Comparison of ENCODE assay signal across 18 mouse cellular contexts in genomic region chr11:65129110-65129509, GRCm38 (mm10). TPM values are rescaled to one million over a fixed set of nuclear protein-coding genes. Genes with fewer than 3 reads are reported as not detected.
A peak's percentile ranks its signal among the peaks of the same experiment; 100 is the strongest.
DNase-seq lines count a peak whose midpoint lies in the region; ATAC-seq and TF ChIP-seq lines count a peak whose summit lies in the region.
"Had no signal": no experiment of that assay in that cellular context is flagged by ENCODE, and none has a peak within 500 bp of the region (broad histone marks: within the 10 kb centered on the region; RNA-seq: fewer than 3 reads in every experiment).

No protein-coding gene starts in this region.

- H3K4me1 ChIP-seq in intestine, postnatal 0 days (replicated peaks; ENCODE audit: control insufficient read depth, insufficient read depth, low read length): no peaks in the 10 kb centered on the region
- no peaks in the 10 kb centered on the region for H3K4me1 ChIP-seq in intestine, embryonic 16.5 days (ENCODE audit: control insufficient read depth, insufficient read depth, low read length)
- H3K4me1 ChIP-seq in lung, embryonic 14.5 days (ENCODE audit: insufficient read depth): no peaks in the 10 kb centered on the region

- H3K9ac ChIP-seq in intestine, postnatal 0 days (ENCODE audit: low read depth, low read length): no peak overlapping the region
- H3K9ac ChIP-seq in intestine, embryonic 16.5 days (ENCODE audit: low read depth, low read length): no peak overlapping the region
- no peak overlapping the region for H3K9ac ChIP-seq in lung, embryonic 14.5 days
- H3K9ac ChIP-seq: heart, embryonic 13.5 days; hindbrain, embryonic 12.5 days; midbrain, embryonic 13.5 days had no signal

- no peaks in the 10 kb centered on the region for H3K27me3 ChIP-seq in intestine, postnatal 0 days (replicated peaks; ENCODE audit: control insufficient read depth, insufficient read depth, low read length)
- no peaks in the 10 kb centered on the region for H3K27me3 ChIP-seq in intestine, embryonic 16.5 days (replicated peaks; ENCODE audit: control insufficient read depth, insufficient read depth, low read length)
- no peaks in the 10 kb centered on the region for H3K27me3 ChIP-seq in lung, embryonic 14.5 days (ENCODE audit: insufficient read depth, low read length)
- H3K27me3 ChIP-seq: heart, embryonic 13.5 days; hindbrain, embryonic 12.5 days; midbrain, embryonic 13.5 days had no signal

- ATAC-seq in intestine, postnatal 0 days: no peak
- no peak for ATAC-seq in intestine, embryonic 16.5 days
- ATAC-seq in lung, embryonic 14.5 days (ENCODE audit: insufficient read depth): no peak
- no peak for ATAC-seq in monocyte, adult 5-6 weeks (replicated peaks; ENCODE audit: insufficient number of reproducible peaks, low FRiP score, low TSS enrichment, poor library complexity, severe bottlenecking)
- ATAC-seq: activated CD4-positive, CD25-positive, alpha-beta regulatory T cell, adult 4 months; forebrain, embryonic 16.5 days; midbrain, embryonic 13.5 days had no signal

- no peak overlapping the region for H3K4me3 ChIP-seq in intestine, postnatal 0 days (ENCODE audit: low read depth, low read length)
- no peak overlapping the region for H3K4me3 ChIP-seq in intestine, embryonic 16.5 days (ENCODE audit: low read length)
- H3K4me3 ChIP-seq in lung, embryonic 14.5 days (ENCODE audit: low read depth, low read length): no peak overlapping the region
- H3K4me3 ChIP-seq: heart, embryonic 13.5 days; hindbrain, embryonic 12.5 days; midbrain, embryonic 13.5 days had no signal

- H3K27ac ChIP-seq in intestine, postnatal 0 days (ENCODE audit: low read depth, low read length): no peak overlapping the region
- no peak overlapping the region for H3K27ac ChIP-seq in intestine, embryonic 16.5 days (ENCODE audit: low read length)
- no peak overlapping the region for H3K27ac ChIP-seq in lung, embryonic 14.5 days (ENCODE audit: low read depth)
- H3K27ac ChIP-seq: heart, embryonic 13.5 days; hindbrain, embryonic 12.5 days; midbrain, embryonic 13.5 days had no signal

- H3K4me2 ChIP-seq in intestine, postnatal 0 days (replicated peaks; ENCODE audit: low read depth): no peak overlapping the region
- H3K4me2 ChIP-seq in intestine, embryonic 16.5 days (ENCODE audit: low read depth, low read length): no peak overlapping the region
- no peak overlapping the region for H3K4me2 ChIP-seq in lung, embryonic 14.5 days
- H3K4me2 ChIP-seq: heart, embryonic 13.5 days; hindbrain, embryonic 12.5 days; midbrain, embryonic 13.5 days had no signal

- H3K36me3 ChIP-seq in intestine, postnatal 0 days (ENCODE audit: control insufficient read depth, insufficient read depth): no peaks in the 10 kb centered on the region
- no peaks in the 10 kb centered on the region for H3K36me3 ChIP-seq in intestine, embryonic 16.5 days (ENCODE audit: control insufficient read depth, insufficient read depth, low read length)
- H3K36me3 ChIP-seq in lung, embryonic 14.5 days (ENCODE audit: insufficient read depth): no peaks in the 10 kb centered on the region
- H3K36me3 ChIP-seq: hindbrain, embryonic 12.5 days; midbrain, embryonic 13.5 days had no signal

- peak; percentile 47 for TF ChIP-seq CTCF in intestine, postnatal 0 days (IDR thresholded peaks at IDR 0.05; ENCODE audit: low read depth)
- peak; percentile 51 for TF ChIP-seq CTCF in lung, embryonic 14.5 days (IDR thresholded peaks at IDR 0.05; ENCODE audit: low read depth)

- H3K9me3 ChIP-seq in intestine, postnatal 0 days (ENCODE audit: control insufficient read depth): no peaks in the 10 kb centered on the region
- H3K9me3 ChIP-seq in intestine, embryonic 16.5 days (ENCODE audit: control insufficient read depth, low read length): no peaks in the 10 kb centered on the region
- no peaks in the 10 kb centered on the region for H3K9me3 ChIP-seq in lung, embryonic 14.5 days (ENCODE audit: low read depth, low read length)
- H3K9me3 ChIP-seq: heart, embryonic 13.5 days; hindbrain, embryonic 12.5 days; midbrain, embryonic 13.5 days had no signal

- DNase-seq in lung, embryonic 14.5 days: peak; percentile 13
- no peak for DNase-seq in lung, postnatal 10 days
- peak; percentile 44 for DNase-seq in ES-CJ7 (ENCODE audit: low read depth, low spot score)
- DNase-seq in adipocyte (ENCODE audit: low spot score): peak; percentile 12
- DNase-seq in left cerebral cortex, adult 11 months (ENCODE audit: low spot score): no peak
- DNase-seq: cerebellum, adult 11 months; embryo, embryonic 11 days; gastrocnemius, postnatal 25 days; kidney, adult 9 months; lung, postnatal 4 days had no signal

- 88% methylated on average over 4 of the region's 4 CpGs for WGBS in intestine, postnatal 0 days
- 83% methylated on average over 4 of the region's 4 CpGs for WGBS in intestine, embryonic 16.5 days
- 81% methylated on average over 4 of the region's 4 CpGs for WGBS in lung, embryonic 14.5 days

RNA-seq across cellular contexts. Expression of gene 1700086D15Rik, which starts 30.6 kb away (rescaled TPM):
- 0.13 TPM in 1 of 2 replicates, not detected in the other for polyA plus RNA-seq in intestine, postnatal 0 days (2015; fragmentation: Nextera tagmentation; extraction: Ambion mirVana)
- not detected in 2 replicates for polyA plus RNA-seq in intestine, embryonic 16.5 days (2015; fragmentation: Nextera tagmentation; extraction: Ambion mirVana)
- polyA plus RNA-seq in lung, embryonic 14.5 days (2014; fragmentation: Nextera tagmentation; extraction: Ambion mirVana): 0.22 and 0.35 TPM in 2 replicates
- not detected in 3 replicates for total RNA-seq in monocyte, adult 5-6 weeks (2017)
- total RNA-seq: gastrocnemius, postnatal 25 days had no signal
- polyA plus RNA-seq: activated CD4-positive, CD25-positive, alpha-beta regulatory T cell, adult 4 months; forebrain, embryonic 16.5 days; hindbrain, embryonic 12.5 days; midbrain, embryonic 13.5 days had no signal

RNA-seq across cellular contexts. Expression of gene Arhgap44, which starts 33.7 kb away (rescaled TPM):
- 10.2 and 11.1 TPM in 2 replicates for polyA plus RNA-seq in intestine, postnatal 0 days (2015; fragmentation: Nextera tagmentation; extraction: Ambion mirVana)
- 4.2 and 5.9 TPM in 2 replicates for polyA plus RNA-seq in intestine, embryonic 16.5 days (2015; fragmentation: Nextera tagmentation; extraction: Ambion mirVana)
- polyA plus RNA-seq in lung, embryonic 14.5 days (2014; fragmentation: Nextera tagmentation; extraction: Ambion mirVana): 11.0 and 11.5 TPM in 2 replicates
- not detected in 3 replicates for total RNA-seq in monocyte, adult 5-6 weeks (2017)

Comparison
In these comparisons a context has a peak if more than half of its experiments do, and no peak if none do; other contexts are left out.
1. DNase-seq: peak in lung, embryonic 14.5 days (single experiment), ES-CJ7 (single experiment) and adipocyte (single experiment); none in lung, postnatal 10 days (single experiment) and left cerebral cortex, adult 11 months (single experiment).